Mouse (Mus musculus): ENCODE measurements at regions not wholly inside any gene's neighbourhood (a gene's known extent, or its start where the extent isn't known, plus 50 kb on each side); places are given as distances from the start of the nearest gene placed in this dataset.

DNA sequence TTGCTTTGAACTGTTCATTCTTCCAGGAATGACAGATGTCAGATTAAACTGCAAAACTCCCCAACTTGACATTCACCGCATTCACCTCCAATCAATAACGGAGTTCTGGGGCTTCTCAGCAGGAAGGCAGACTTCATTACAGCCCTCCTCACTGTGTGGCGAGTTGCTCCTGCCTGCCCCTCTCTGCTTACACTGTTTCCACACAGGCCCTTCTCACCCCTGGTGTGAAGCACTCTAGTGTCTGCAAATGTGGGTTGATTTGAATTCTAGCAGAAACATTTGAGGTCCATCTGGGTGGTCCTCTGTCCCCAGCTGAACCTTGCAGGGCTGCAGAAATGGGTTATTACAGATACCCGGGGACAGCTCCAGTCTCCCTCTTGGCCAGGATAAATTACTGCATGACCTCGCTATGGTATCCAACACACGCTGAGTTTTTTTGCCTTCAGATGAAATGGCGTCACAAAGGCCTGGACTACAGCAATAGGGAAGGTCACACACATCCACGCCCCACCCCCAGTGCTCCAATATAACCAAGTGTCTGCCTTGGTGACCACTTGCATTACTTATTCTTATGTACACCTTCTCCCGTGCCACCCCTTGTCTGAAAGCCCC, 145.8 kb downstream of the Rwdd3 start:
- no peak overlapping the region for H3K27ac ChIP-seq (ENCODE audit: low read length)
- no peak overlapping the region for H3K9ac ChIP-seq (replicated peaks; ENCODE audit: low read depth, low read length)
- no peaks in the 10 kb centered on the region for H3K27me3 ChIP-seq (ENCODE audit: control insufficient read depth, insufficient read depth, low read length)
- WGBS, result 59% methylated on average over 9 of the region's 9 CpGs
- H3K9me3 ChIP-seq (ENCODE audit: control insufficient read depth, low read depth, low read length), result no peaks in the 10 kb centered on the region
- H3K4me3 ChIP-seq (ENCODE audit: low read depth, low read length), result no peak overlapping the region
- no peak overlapping the region for H3K4me2 ChIP-seq (replicated peaks; ENCODE audit: low read depth, low read length)
- H3K36me3 ChIP-seq (ENCODE audit: control insufficient read depth, insufficient read depth, low read length), result no peaks in the 10 kb centered on the region
- H3K4me1 ChIP-seq (ENCODE audit: control insufficient read depth, insufficient read depth, low read length), result no peaks in the 10 kb centered on the region
- no peak for ATAC-seq (ENCODE audit: insufficient number of reproducible peaks, insufficient read depth, low FRiP score, low read depth)

DNA sequence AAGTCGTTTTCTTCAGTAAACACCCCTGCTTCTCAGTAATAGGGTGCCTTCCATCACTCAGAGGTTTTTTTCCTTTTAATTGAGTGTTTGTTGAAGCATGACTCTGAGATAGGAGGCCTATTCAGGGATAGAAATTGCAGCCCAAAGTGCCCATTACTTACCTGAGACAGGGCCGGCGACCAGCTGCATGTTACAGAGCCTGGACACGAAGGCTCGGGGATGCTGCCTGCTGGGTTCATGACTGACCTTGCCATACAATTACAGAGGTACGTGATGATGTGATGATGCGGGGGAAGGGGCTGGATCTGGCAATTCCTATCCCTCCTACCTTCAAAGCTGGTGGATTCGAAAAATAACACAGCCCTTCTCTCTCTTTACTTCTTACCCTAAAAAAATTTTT, 146.7 kb downstream of the Rwdd3 start:
- Histone ChIP-seq H3K36me3 (ENCODE audit: control insufficient read depth, insufficient read depth, low read length) (no peaks in the 10 kb centered on the region), H3K27me3 (ENCODE audit: control insufficient read depth, insufficient read depth, low read length) (no peaks in the 10 kb centered on the region), H3K9ac (replicated peaks; ENCODE audit: low read depth, low read length) (no peak overlapping the region), H3K9me3 (ENCODE audit: control insufficient read depth, low read depth, low read length) (no peaks in the 10 kb centered on the region), H3K4me2 (replicated peaks; ENCODE audit: low read depth, low read length) (no peak overlapping the region), H3K27ac (ENCODE audit: low read length) (no peak overlapping the region), H3K4me1 (ENCODE audit: control insufficient read depth, insufficient read depth, low read length) (no peaks in the 10 kb centered on the region), H3K4me3 (ENCODE audit: low read depth, low read length) (no peak overlapping the region)
- no peak for ATAC-seq (ENCODE audit: insufficient number of reproducible peaks, insufficient read depth, low FRiP score, low read depth)
- 44% methylated on average over 8 of the region's 8 CpGs for WGBS

DNA sequence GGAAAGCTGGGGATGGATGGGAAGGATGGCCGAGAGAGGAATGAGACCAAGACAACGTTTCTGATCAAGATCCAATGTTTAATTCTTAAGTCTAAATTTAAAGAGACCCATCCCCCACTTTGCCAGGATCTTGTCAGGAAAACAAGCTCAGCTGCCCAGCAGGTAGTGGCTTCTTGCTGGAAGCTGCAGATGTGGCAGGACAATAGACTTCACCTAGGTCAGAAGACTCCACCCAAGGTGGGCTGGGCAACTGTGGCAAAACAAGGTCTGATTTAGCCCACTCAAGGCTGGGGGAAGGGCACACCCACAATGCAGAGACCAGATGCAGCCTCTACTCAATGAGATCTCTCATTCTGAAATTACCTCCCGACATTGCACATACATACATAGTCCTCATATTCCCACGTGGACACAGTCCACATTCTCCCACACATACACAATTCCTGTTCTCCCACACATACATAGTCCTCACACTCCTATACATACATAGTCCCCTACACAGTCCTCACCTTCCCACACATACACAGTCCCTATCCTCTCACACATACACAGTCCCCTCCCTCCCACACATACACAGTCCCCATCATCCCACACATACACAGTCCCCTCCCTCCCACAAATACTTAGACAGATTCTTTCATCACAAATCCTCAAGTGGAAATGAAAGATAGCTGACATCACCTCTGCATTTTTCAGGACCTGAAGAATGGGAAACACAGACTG, 150.2 kb downstream of the Rwdd3 start:
- H3K36me3 ChIP-seq (ENCODE audit: control insufficient read depth, insufficient read depth, low read length), result no peaks in the 10 kb centered on the region
- H3K4me3 ChIP-seq (ENCODE audit: low read depth, low read length), result no peak overlapping the region
- H3K27me3 ChIP-seq (ENCODE audit: control insufficient read depth, insufficient read depth, low read length), result no peaks in the 10 kb centered on the region
- no peaks in the 10 kb centered on the region for H3K4me1 ChIP-seq (ENCODE audit: control insufficient read depth, insufficient read depth, low read length)
- H3K27ac ChIP-seq (ENCODE audit: low read length), result no peak overlapping the region
- ATAC-seq (ENCODE audit: insufficient number of reproducible peaks, insufficient read depth, low FRiP score, low read depth), result no peak
- no peaks in the 10 kb centered on the region for H3K9me3 ChIP-seq (ENCODE audit: control insufficient read depth, low read depth, low read length)
- WGBS, result 74% methylated on average over 4 of the region's 4 CpGs
- H3K4me2 ChIP-seq (replicated peaks; ENCODE audit: low read depth, low read length), result no peak overlapping the region
- no peak overlapping the region for H3K9ac ChIP-seq (replicated peaks; ENCODE audit: low read depth, low read length)

DNA sequence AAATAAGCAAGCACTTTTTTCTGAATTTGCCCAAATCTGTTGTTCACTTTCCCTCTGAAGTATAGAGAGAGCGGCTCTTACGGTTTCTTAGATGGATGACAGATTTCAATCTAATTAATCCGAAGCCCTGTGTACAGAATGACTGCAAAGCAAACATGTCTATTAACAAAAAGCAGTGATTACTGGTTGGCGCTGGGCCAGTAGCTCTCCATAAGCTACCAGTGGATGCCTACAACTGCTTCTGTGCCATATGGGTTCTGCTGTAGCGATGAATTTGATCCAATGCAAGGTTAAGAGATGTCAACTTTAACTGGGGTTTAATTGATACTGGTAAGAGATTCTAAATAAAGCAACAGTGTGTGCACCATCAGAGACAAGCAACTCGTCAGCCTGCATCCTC, 162.3 kb downstream of the Rwdd3 start:
- WGBS, result 70% methylated on average over 6 of the region's 6 CpGs
- H3K27me3 ChIP-seq (ENCODE audit: control insufficient read depth, insufficient read depth, low read length), result no peaks in the 10 kb centered on the region
- no peaks in the 10 kb centered on the region for H3K9me3 ChIP-seq (ENCODE audit: control insufficient read depth, low read depth, low read length)
- no peak overlapping the region for H3K4me3 ChIP-seq (ENCODE audit: low read depth, low read length)
- no peak overlapping the region for H3K4me2 ChIP-seq (replicated peaks; ENCODE audit: low read depth, low read length)
- no peaks in the 10 kb centered on the region for H3K4me1 ChIP-seq (ENCODE audit: control insufficient read depth, insufficient read depth, low read length)
- H3K27ac ChIP-seq (ENCODE audit: low read length), result no peak overlapping the region
- no peaks in the 10 kb centered on the region for H3K36me3 ChIP-seq (ENCODE audit: control insufficient read depth, insufficient read depth, low read length)
- ATAC-seq (ENCODE audit: insufficient number of reproducible peaks, insufficient read depth, low FRiP score, low read depth), result no peak
- no peak overlapping the region for H3K9ac ChIP-seq (replicated peaks; ENCODE audit: low read depth, low read length)

DNA sequence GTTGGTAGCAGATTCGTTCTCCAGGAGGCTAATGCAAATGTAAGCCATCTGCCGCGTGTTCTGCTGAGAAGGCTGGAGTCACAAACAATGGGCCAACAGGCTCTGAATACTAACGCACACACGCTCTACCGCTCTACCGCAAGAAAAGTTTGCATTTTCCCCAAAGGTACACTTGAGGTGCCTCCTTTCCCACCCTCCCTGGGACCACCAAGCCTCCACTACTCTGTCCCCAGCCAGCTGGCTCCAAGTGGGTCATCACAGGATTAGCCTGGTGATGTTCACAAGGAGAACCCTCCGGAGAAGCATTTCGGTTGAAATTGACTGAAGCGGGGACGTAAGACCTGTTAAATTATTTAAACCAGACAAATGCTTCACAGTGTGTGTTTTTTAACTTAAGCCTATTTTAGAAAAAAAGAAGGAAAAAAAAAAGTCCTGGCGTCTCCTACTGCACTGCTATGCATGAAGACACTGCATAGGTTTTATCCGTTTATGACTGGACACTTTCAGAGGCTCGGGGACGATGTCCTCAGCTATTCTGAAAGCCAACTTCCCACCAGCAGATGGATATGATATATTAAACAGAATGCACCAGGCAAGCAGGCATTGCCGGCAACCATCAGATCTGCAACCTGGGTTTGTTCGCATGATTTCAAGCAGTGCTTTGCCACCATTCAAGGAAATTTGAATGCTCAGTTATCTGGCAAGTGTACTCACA, 187.8 kb downstream of the Rwdd3 start:
- Histone ChIP-seq H3K4me1 (ENCODE audit: control insufficient read depth, insufficient read depth, low read length) (no peaks in the 10 kb centered on the region), H3K9me3 (ENCODE audit: control insufficient read depth, low read depth, low read length) (no peaks in the 10 kb centered on the region), H3K36me3 (ENCODE audit: control insufficient read depth, insufficient read depth, low read length) (no peaks in the 10 kb centered on the region), H3K4me2 (replicated peaks; ENCODE audit: low read depth, low read length) (no peak overlapping the region), H3K9ac (replicated peaks; ENCODE audit: low read depth, low read length) (no peak overlapping the region), H3K27me3 (ENCODE audit: control insufficient read depth, insufficient read depth, low read length) (no peaks in the 10 kb centered on the region), H3K27ac (ENCODE audit: low read length) (no peak overlapping the region), H3K4me3 (ENCODE audit: low read depth, low read length) (no peak overlapping the region)
- WGBS, result 64% methylated on average over 17 of the region's 17 CpGs
- ATAC-seq (ENCODE audit: insufficient number of reproducible peaks, insufficient read depth, low FRiP score, low read depth), result no peak

DNA sequence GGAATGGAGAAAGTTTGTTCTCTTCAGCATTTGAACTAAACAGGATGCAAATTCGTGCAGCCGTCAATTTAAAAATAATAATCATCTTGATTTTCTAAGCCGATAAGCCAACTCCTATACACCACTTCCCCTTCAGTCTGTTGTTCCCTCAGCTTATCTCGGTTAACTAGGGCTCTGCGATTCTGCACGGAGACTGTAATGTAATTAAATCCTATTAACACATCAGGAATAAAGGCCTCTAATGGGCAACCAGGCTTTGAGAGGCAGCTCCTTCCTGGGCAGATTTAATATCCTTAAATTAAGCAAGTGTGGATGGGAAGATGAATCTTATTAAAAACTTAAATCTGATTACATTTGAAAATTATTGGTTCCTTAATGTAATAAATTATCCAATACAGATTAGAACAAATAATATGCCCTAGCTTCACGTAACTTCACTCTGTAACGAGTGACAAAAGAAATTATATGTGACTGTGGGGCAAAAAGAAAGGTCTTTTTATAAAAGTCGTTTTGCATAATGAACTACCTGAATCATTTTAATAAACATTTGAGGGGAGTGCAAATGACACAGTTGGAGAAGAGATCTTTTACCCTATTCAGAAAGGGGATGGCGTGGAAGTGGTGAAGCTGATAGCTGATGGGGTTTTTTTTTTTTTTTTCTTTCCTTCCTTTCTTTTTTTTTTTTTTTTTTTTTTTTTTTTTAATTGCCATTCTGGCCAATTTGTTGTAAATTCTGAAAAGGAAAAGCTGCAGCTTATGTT, 188.5 kb downstream of the Rwdd3 start:
- no peaks in the 10 kb centered on the region for H3K4me1 ChIP-seq (ENCODE audit: control insufficient read depth, insufficient read depth, low read length)
- H3K4me3 ChIP-seq (ENCODE audit: low read depth, low read length), result no peak overlapping the region
- no peak overlapping the region for H3K27ac ChIP-seq (ENCODE audit: low read length)
- H3K4me2 ChIP-seq (replicated peaks; ENCODE audit: low read depth, low read length), result no peak overlapping the region
- H3K9me3 ChIP-seq (ENCODE audit: control insufficient read depth, low read depth, low read length), result no peaks in the 10 kb centered on the region
- H3K36me3 ChIP-seq (ENCODE audit: control insufficient read depth, insufficient read depth, low read length), result no peaks in the 10 kb centered on the region
- ATAC-seq (ENCODE audit: insufficient number of reproducible peaks, insufficient read depth, low FRiP score, low read depth), result no peak
- WGBS, result 40% methylated on average over 10 of the region's 10 CpGs
- H3K27me3 ChIP-seq (ENCODE audit: control insufficient read depth, insufficient read depth, low read length), result no peaks in the 10 kb centered on the region
- no peak overlapping the region for H3K9ac ChIP-seq (replicated peaks; ENCODE audit: low read depth, low read length)

DNA sequence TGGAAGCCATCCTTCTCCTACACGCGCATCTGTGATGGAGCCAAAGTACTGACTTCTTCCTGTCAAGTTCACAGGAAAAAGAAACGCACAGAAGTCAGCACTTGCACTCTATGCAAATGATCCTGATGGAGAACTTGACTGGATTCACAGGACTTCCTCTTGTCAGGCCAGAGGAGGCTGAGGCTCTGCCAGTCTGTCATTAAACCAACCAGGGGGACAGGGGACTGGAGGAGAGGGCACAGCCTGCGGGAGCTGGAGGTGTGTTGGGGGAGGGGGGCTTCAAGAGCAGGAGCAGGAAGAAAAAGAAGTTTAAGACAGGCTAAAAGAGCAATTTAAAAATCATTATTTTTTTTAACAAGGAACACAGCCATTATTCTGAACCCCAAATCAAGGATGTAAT, 189.3 kb downstream of the Rwdd3 start:
- 41% methylated on average over 4 of the region's 4 CpGs for WGBS
- H3K4me2 ChIP-seq (replicated peaks; ENCODE audit: low read depth, low read length), result no peak overlapping the region
- H3K27me3 ChIP-seq (ENCODE audit: control insufficient read depth, insufficient read depth, low read length), result no peaks in the 10 kb centered on the region
- H3K4me3 ChIP-seq (ENCODE audit: low read depth, low read length), result no peak overlapping the region
- H3K27ac ChIP-seq (ENCODE audit: low read length), result no peak overlapping the region
- H3K4me1 ChIP-seq (ENCODE audit: control insufficient read depth, insufficient read depth, low read length), result no peaks in the 10 kb centered on the region
- no peak overlapping the region for H3K9ac ChIP-seq (replicated peaks; ENCODE audit: low read depth, low read length)
- no peak for ATAC-seq (ENCODE audit: insufficient number of reproducible peaks, insufficient read depth, low FRiP score, low read depth)
- H3K9me3 ChIP-seq (ENCODE audit: control insufficient read depth, low read depth, low read length), result no peaks in the 10 kb centered on the region
- H3K36me3 ChIP-seq (ENCODE audit: control insufficient read depth, insufficient read depth, low read length), result no peaks in the 10 kb centered on the region

DNA sequence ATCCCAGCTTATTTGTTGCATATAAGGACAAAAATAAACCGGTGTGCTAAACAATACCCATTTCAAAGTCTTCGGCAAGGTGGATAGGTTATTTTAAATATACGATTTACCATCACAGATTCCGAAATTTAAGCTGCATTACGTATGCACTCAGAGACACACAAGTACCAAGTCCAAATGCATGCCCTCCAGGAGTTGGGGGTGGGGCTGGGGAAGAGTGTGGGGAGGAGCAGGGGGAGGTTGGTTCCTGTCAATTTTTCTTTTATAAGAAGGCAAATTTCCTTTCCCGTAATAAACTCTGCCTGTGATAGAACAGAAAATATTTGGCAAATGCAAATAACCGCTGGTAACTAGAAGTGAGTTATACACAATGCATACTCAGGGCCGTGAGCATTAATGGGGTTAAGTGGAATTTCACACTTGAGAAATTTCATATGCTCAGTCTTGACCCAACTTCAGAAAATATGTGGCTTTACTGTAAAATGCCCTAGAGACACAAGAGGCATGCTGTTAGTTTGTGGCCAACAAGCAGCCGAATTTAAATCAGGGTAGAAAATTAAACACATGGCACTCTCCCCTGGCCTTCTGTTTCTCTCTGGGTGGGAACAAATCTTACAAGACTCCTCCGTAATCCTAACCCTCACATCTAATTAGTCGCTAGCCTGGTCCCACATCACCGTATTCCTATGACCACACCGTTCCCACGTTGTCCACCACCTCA, 200.6 kb downstream of the Rwdd3 start:
- WGBS, result 74% methylated on average over 14 of the region's 14 CpGs
- Histone ChIP-seq H3K36me3 (ENCODE audit: control insufficient read depth, insufficient read depth, low read length) (no peaks in the 10 kb centered on the region), H3K4me2 (replicated peaks; ENCODE audit: low read depth, low read length) (no peak overlapping the region), H3K4me3 (ENCODE audit: low read depth, low read length) (no peak overlapping the region), H3K4me1 (ENCODE audit: control insufficient read depth, insufficient read depth, low read length) (no peaks in the 10 kb centered on the region), H3K27me3 (ENCODE audit: control insufficient read depth, insufficient read depth, low read length) (no peaks in the 10 kb centered on the region), H3K9me3 (ENCODE audit: control insufficient read depth, low read depth, low read length) (no peaks in the 10 kb centered on the region), H3K27ac (ENCODE audit: low read length) (no peak overlapping the region), H3K9ac (replicated peaks; ENCODE audit: low read depth, low read length) (no peak overlapping the region)
- no peak for ATAC-seq (ENCODE audit: insufficient number of reproducible peaks, insufficient read depth, low FRiP score, low read depth)

Measured in stomach, embryonic 14.5 days (tissue).